Mouse (Mus musculus) heart, adult 8-10 months (tissue): Measurements from ENCODE around the gene I0C0044D17Rik. TPM values are rescaled to one million over a fixed set of nuclear protein-coding genes. Genes with fewer than 3 reads are reported as not detected.

Experiments used
- DNase-seq: peaks from one replicate; pipeline ENCODE4 v3.0.0; 2022; ENCODE audit warnings: low spot score
- total RNA-seq, 4 experiments: library from RNA; stranded (reverse); gene quantifications; 2 replicates each; pipeline ENCODE4 v1.2.4; 2022

Gene I0C0044D17Rik
- total RNA-seq, 4 experiments from 2014 or later, result not detected

GRCm38 (mm10) chr4:98777464-98777863 lies 46.2 kb downstream of the I0C0044D17Rik start:
- no peak for DNase-seq

- DNase-seq, result no peak
These were observed 46.8 kb downstream of the I0C0044D17Rik start for GRCm38 (mm10) chr4:98776721-98777427.

- no peak for DNase-seq
These were observed 49.9 kb downstream of the I0C0044D17Rik start for GRCm38 (mm10) chr4:98773785-98774184.

Other genes with a start within 250 kb of the I0C0044D17Rik start
- not detected for gene L1td1, start 97.1 kb downstream of the I0C0044D17Rik start, total RNA-seq
- 1 to 10 TPM in 1 of 4 experiments, under 1 TPM in 3; 0.68 to 1.1 (median 0.84) TPM for gene Kank4, start 6.3 kb downstream of the I0C0044D17Rik start, total RNA-seq
- 10 to 100 TPM; 12.8 to 17.0 (median 14.8) TPM for gene Usp1, start 100.0 kb upstream of the I0C0044D17Rik start, total RNA-seq
- 1 to 10 TPM; 3.3 to 6.1 (median 3.9) TPM for gene Angptl3, start 207.1 kb upstream of the I0C0044D17Rik start, total RNA-seq